Mouse (Mus musculus): ENCODE data around the gene Ak7.

- TF ChIP-seq CTCF (IDR thresholded peaks at IDR 0.05; ENCODE audit: low read depth) (no peak), EP300 (optimal IDR thresholded peaks at IDR 0.05) (no peak)
Observed at GRCm38 (mm10) chr12:105807416-105807815, 101.6 kb downstream of the Ak7 start.

All from stomach, postnatal 0 days (tissue).